Mouse (Mus musculus) thymus, adult 2 months (tissue): ENCODE results near the gene Atf3.

Experiments
- CTCF ChIP-seq: fragments of 200-500 bp; IDR thresholded peaks from 2 replicates; pipeline ENCODE4 v1.5.1; 2012; ENCODE audit warnings: mild to moderate bottlenecking, control low read depth, low read length, moderate library complexity, borderline replicate concordance; ENCODE audit not compliant: control insufficient read depth, poor library complexity, insufficient read depth; ENCODE audit errors: extremely low read depth
- POLR2A ChIP-seq: fragments of 200-500 bp; IDR thresholded peaks from 2 replicates; pipeline ENCODE4 v1.6.1; 2012; ENCODE audit warnings: mild to moderate bottlenecking, low read length, control low read depth, moderate library complexity; ENCODE audit not compliant: control insufficient read depth, poor library complexity, insufficient read depth; ENCODE audit errors: extremely low read depth

GRCm38 (mm10) chr1:191200816-191201602, 16.8 kb downstream of the Atf3 start:
- no peak for TF ChIP-seq CTCF
- no peak for TF ChIP-seq POLR2A
